Mouse (Mus musculus) MEL (cell line): ENCODE data around the gene Hspb11. TPM values are rescaled to one million over a fixed set of nuclear protein-coding genes. Genes with fewer than 3 reads are reported as not detected.

ENCODE experiments used
- DNase-seq: peaks from one replicate; pipeline ENCODE4 v3.0.0; 2011; ENCODE audit warnings: low read depth, low spot score
- H3K27ac ChIP-seq: 2 replicates; pipeline ENCODE4 v1.5.1; 2012; ENCODE audit warnings: low read depth, mild to moderate bottlenecking, control low read depth, low read length, moderate library complexity; ENCODE audit not compliant: control insufficient read depth
- H3K27me3 ChIP-seq, 2 experiments: fragments of 150-350 bp in 1 of 2; sonication (generic) in 1 of 2; 2 replicates each; pipeline ENCODE4 v1.6.1; 2012; ENCODE audit warnings: low read length in 2 of 2, mild to moderate bottlenecking in 2 of 2, improper control_type of control experiment in 1 of 2, moderate library complexity in 1 of 2; ENCODE audit not compliant: insufficient read depth in 2 of 2, control insufficient read depth in 1 of 2
- H3K36me3 ChIP-seq, 2 experiments: 2 replicates each; pipeline ENCODE4 v1.6.1; 2012 to 2014; ENCODE audit warnings: low read length in 2 of 2, improper control_type of control experiment in 1 of 2, inconsistent platforms in 1 of 2, mild to moderate bottlenecking in 1 of 2; ENCODE audit not compliant: insufficient read depth in 2 of 2, control insufficient read depth in 1 of 2
- H3K4me1 ChIP-seq, 2 experiments: fragments of 150-350 bp in 1 of 2; sonication (generic) in 1 of 2; 2 replicates each; pipeline ENCODE4 v1.6.1; 2012; ENCODE audit warnings: low read length in 2 of 2, improper control_type of control experiment in 1 of 2, mild to moderate bottlenecking in 1 of 2; ENCODE audit not compliant: insufficient read depth in 2 of 2, control insufficient read depth in 1 of 2
- H3K4me3 ChIP-seq, 2 experiments: fragments of 150-350 bp in 1 of 2; sonication (generic) in 1 of 2; 2 replicates each; pipeline ENCODE4 v1.5.1; 2012; ENCODE audit warnings: low read depth in 2 of 2, low read length in 2 of 2, mild to moderate bottlenecking in 2 of 2, moderate library complexity in 2 of 2, control low read depth in 1 of 2, improper control_type of control experiment in 1 of 2; ENCODE audit not compliant: control insufficient read depth in 1 of 2, insufficient read depth in 1 of 2
- H3K79me2 ChIP-seq: 2 replicates; pipeline ENCODE4 v1.6.1; 2012; ENCODE audit warnings: mild to moderate bottlenecking, low read length, moderate library complexity; ENCODE audit not compliant: control insufficient read depth, poor library complexity, insufficient read depth
- H3K9ac ChIP-seq: 2 replicates; pipeline ENCODE4 v1.6.1; 2012; ENCODE audit warnings: low read depth, mild to moderate bottlenecking, control low read depth, low read length, moderate library complexity; ENCODE audit not compliant: control insufficient read depth, poor library complexity, severe bottlenecking
- H3K9me3 ChIP-seq: fragments of 150-350 bp; sonication (generic); replicated peaks from 2 replicates; pipeline ENCODE4 v1.6.1; 2012; ENCODE audit warnings: mild to moderate bottlenecking, low read length, improper control_type of control experiment, moderate library complexity; ENCODE audit not compliant: insufficient read depth
- BHLHE40 ChIP-seq: IDR thresholded peaks from 2 replicates; pipeline ENCODE4 v1.6.1; 2012; ENCODE audit warnings: low read depth, mild to moderate bottlenecking, inconsistent platforms, low read length, improper control_type of control experiment, borderline replicate concordance
- CHD2 ChIP-seq: IDR thresholded peaks from 2 replicates; pipeline ENCODE4 v1.6.1; 2011; ENCODE audit warnings: low read length, improper control_type of control experiment
- ELF1 ChIP-seq: IDR thresholded peaks from 2 replicates; pipeline ENCODE4 v1.6.1; 2014; ENCODE audit warnings: low read depth, mild to moderate bottlenecking, inconsistent platforms, low read length, improper control_type of control experiment, moderate library complexity
- EP300 ChIP-seq, 2 experiments: IDR thresholded peaks; 2 replicates each; pipeline ENCODE4 v1.6.1; 2011; ENCODE audit warnings: improper control_type of control experiment in 2 of 2, low read length in 2 of 2, low read depth in 1 of 2, mild to moderate bottlenecking in 1 of 2
- HCFC1 ChIP-seq: IDR thresholded peaks from 2 replicates; pipeline ENCODE4 v1.6.1; 2012; ENCODE audit warnings: low read depth, mild to moderate bottlenecking, inconsistent platforms, low read length, improper control_type of control experiment, moderate library complexity
- MAFK ChIP-seq: IDR thresholded peaks from 2 replicates; pipeline ENCODE4 v1.6.1; 2011; ENCODE audit warnings: low read depth, mild to moderate bottlenecking, low read length, improper control_type of control experiment, borderline replicate concordance
- MEF2A ChIP-seq: IDR thresholded peaks from 2 replicates; pipeline ENCODE4 v1.6.1; 2014; ENCODE audit warnings: low read depth, mild to moderate bottlenecking, inconsistent platforms, low read length, improper control_type of control experiment; ENCODE audit not compliant: poor library complexity, insufficient replicate concordance, severe bottlenecking; ENCODE audit errors: extremely low read depth
- MYB ChIP-seq: IDR thresholded peaks from 2 replicates; pipeline ENCODE4 v1.6.1; 2011; ENCODE audit warnings: mild to moderate bottlenecking, low read depth, low read length, improper control_type of control experiment
- NELFE ChIP-seq: IDR thresholded peaks from 2 replicates; pipeline ENCODE4 v1.6.1; 2011; ENCODE audit warnings: low read depth, low read length, improper control_type of control experiment
- RCOR1 ChIP-seq: IDR thresholded peaks from 2 replicates; pipeline ENCODE4 v1.6.1; 2012; ENCODE audit warnings: low read depth, mild to moderate bottlenecking, inconsistent platforms, low read length, improper control_type of control experiment
- SMC3 ChIP-seq: IDR thresholded peaks from 2 replicates; pipeline ENCODE4 v1.6.1; 2011; ENCODE audit warnings: low read depth, low read length, improper control_type of control experiment
- TAL1 ChIP-seq: IDR thresholded peaks from 2 replicates; pipeline ENCODE4 v1.6.1; 2012; ENCODE audit warnings: mild to moderate bottlenecking, inconsistent platforms, low read length, moderate library complexity, mixed read lengths
- TBP ChIP-seq: IDR thresholded peaks from 2 replicates; pipeline ENCODE4 v1.8.0; 2011; ENCODE audit warnings: low read depth, low read length, improper control_type of control experiment
- USF1 ChIP-seq: IDR thresholded peaks from 2 replicates; pipeline ENCODE4 v1.6.1; 2014; ENCODE audit warnings: low read depth, mild to moderate bottlenecking, inconsistent platforms, low read length, improper control_type of control experiment, moderate library complexity
- ZMIZ1 ChIP-seq: IDR thresholded peaks from 2 replicates; pipeline ENCODE4 v1.6.1; 2012; ENCODE audit warnings: low read depth, mild to moderate bottlenecking, inconsistent platforms, low read length, improper control_type of control experiment, moderate library complexity
- ZNF384 ChIP-seq: IDR thresholded peaks from 2 replicates; pipeline ENCODE4 v1.6.1; 2012; ENCODE audit warnings: low read depth, mild to moderate bottlenecking, inconsistent platforms, low read length, improper control_type of control experiment
- polyA plus RNA-seq, 2 experiments: library from polyadenylated mRNA; stranded (reverse) in 1 of 2; unstranded in 1 of 2; fragments of >175 nt in 1 of 2; fragments of >200 nt in 1 of 2; gene quantifications; 2 replicates each; pipeline versions ENCODE4 v1.2.1 to v1.2.4; 2012; ENCODE audit warnings: low replicate concordance in 2 of 2, low read depth in 1 of 2; ENCODE audit not compliant: insufficient read length in 2 of 2, insufficient read depth in 1 of 2, missing spikeins in 1 of 2
- total RNA-seq: library from RNA; depleted of rRNA; stranded (reverse); fragments of 300-350 nt; gene quantifications from 2 replicates; pipeline ENCODE4 v1.2.3, GENCODE M21; 2012

The Hspb11 gene
- total and polyA plus RNA-seq, 3 experiments: 11.2 to 16.8 TPM; not detected in 1

GRCm38 (mm10) chr4:107287517-107287916 is 34.1 kb downstream of the Hspb11 start:
- H3K79me2 ChIP-seq: no peaks in the 10 kb centered on the region
- no peaks in the 10 kb centered on the region for H3K27me3 ChIP-seq
- no peak overlapping the region for H3K9ac ChIP-seq
- TF ChIP-seq ELF1 (no peak), TAL1 (no peak), MYB (no peak), SMC3 (no peak), MAFK (no peak), TBP (no peak)
- TF ChIP-seq, all 39 proteins: peak for 0
- H3K9me3 ChIP-seq: no peaks in the 10 kb centered on the region
- no peak for DNase-seq
- no peak overlapping the region for H3K27ac ChIP-seq
- peaks cover 0 to 3% of the 10 kb centered on the region in 2 experiments; a peak in 2 of 4 replicates for H3K36me3 ChIP-seq
- peaks cover 0 to 7% of the 10 kb centered on the region in 2 experiments; a peak in 2 of 4 replicates for H3K4me1 ChIP-seq
- no peak overlapping the region for H3K4me3 ChIP-seq

GRCm38 (mm10) chr4:107291611-107292272 is 38.3 kb downstream of the Hspb11 start:
- no peaks in the 10 kb centered on the region for H3K79me2 ChIP-seq
- DNase-seq: no peak
- H3K36me3 ChIP-seq: no peaks in the 10 kb centered on the region
- H3K27ac ChIP-seq: no peak overlapping the region
- no peak overlapping the region for H3K4me3 ChIP-seq
- no peaks in the 10 kb centered on the region for H3K4me1 ChIP-seq
- H3K27me3 ChIP-seq: no peaks in the 10 kb centered on the region
- no peaks in the 10 kb centered on the region for H3K9me3 ChIP-seq
- H3K9ac ChIP-seq: no peak overlapping the region
- TF ChIP-seq NELFE (no peak), HCFC1 (no peak), EP300 (IDR thresholded peaks at IDR 0.05; ENCODE audit: low read depth in 1 of 2, low read length in 2 of 2) (no peak), ZNF384 (no peak), MYB (no peak), USF1 (no peak), ELF1 (no peak), MEF2A (no peak), TAL1 (no peak), RCOR1 (no peak), CHD2 (no peak), ZMIZ1 (no peak), TBP (no peak), BHLHE40 (no peak)
